Mouse (Mus musculus) gastrocnemius, adult 18-20 months (tissue): Measurements from ENCODE around the gene Lrp3. TPM values are rescaled to one million over a fixed set of nuclear protein-coding genes. Genes with fewer than 3 reads are reported as not detected.
"Not testable (repeated sequence)": the region's sequence is repeated elsewhere in the genome, so short reads cannot be mapped to it uniquely, and the experiment has no call there.

Source experiments
- DNase-seq: peaks from one replicate; pipeline ENCODE4 v3.0.0; 2021; ENCODE audit warnings: low spot score
- long read RNA-seq, 2 experiments: library from polyadenylated mRNA; stranded (forward); transcript quantifications; one replicate each; pipeline ENCODE4 v2.0.0; 2021
- total RNA-seq, 2 experiments: library from RNA; stranded (reverse); gene quantifications; 2 replicates each; pipeline ENCODE4 v1.2.3; 2021

The Lrp3 gene
- total RNA-seq: 1 to 10 TPM; 5.8 to 6.1 TPM
- long read RNA-seq, experiment 1, full-length matches to known transcripts: 7 of 12 reads
- long read RNA-seq, experiment 1, partial matches to known transcripts: 0 of 12 reads
- long read RNA-seq, experiment 1, other reads (novel, unspliced or antisense): 5 of 12 reads
- long read RNA-seq, experiment 2, full-length matches to known transcripts: 17 of 21 reads
- long read RNA-seq, experiment 2, partial matches to known transcripts: 1 of 21 reads
- long read RNA-seq, experiment 2, other reads (novel, unspliced or antisense): 3 of 21 reads

- DNase-seq: peak; percentile 58
These were observed at the start of gene Lrp3 for GRCm38 (mm10) chr7:35215225-35215624. Gene Lrp3 (minus strand): TSS chr7:35215498.

- DNase-seq: peak; percentile 40
These were observed 49.4 kb upstream of the Lrp3 start for GRCm38 (mm10) chr7:35264746-35265145.

DNA sequence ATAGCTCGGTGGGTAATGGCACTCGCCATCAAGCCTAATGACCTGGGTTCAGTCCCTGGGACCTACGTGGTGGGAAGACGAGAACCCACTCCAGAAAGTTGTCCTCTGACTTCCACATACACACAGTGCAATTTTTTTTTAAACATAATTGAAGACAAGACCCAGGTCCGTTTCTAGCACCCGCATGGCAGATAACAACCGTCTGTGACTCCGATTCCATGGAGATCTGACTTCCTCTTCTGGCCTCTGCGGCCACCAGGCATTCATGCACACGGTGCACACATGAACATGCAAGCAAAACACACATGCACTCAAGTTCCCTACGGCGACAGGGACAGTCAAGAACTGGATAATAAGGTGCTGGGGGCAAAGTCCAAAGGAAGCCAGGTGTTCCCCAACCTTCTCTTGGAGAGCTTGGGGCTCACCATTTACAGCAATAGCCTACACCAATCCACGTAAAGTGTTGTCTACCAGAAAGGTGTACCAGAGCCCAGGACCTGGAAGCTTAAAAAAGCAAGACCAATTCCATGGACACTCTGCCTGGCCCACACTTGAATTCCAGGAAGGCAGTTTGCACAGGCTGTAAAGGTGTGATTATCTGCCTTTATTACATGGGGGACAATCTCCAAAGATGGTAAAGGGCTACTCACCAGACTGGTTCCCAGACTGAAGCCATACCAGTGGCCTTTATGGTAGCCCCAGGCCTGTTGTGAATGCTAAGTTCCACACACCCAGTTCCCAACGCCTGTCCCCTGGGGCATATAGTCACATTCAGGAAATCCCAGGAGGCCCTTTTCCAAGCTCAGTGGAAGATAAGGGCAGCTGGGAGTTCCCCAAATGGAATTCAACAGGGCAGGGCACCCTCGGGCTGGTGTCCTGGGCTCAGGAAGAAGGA is 48.5 kb upstream of the Lrp3 start:
- no peak for DNase-seq

GRCm38 (mm10) chr7:35259384-35259783 is 44.1 kb upstream of the Lrp3 start:
- DNase-seq: no peak

GRCm38 (mm10) chr7:35258294-35258693 is 43.0 kb upstream of the Lrp3 start:
- no peak for DNase-seq

- no peak for DNase-seq
These were observed 36.8 kb upstream of the Lrp3 start for GRCm38 (mm10) chr7:35252041-35252558.

DNA sequence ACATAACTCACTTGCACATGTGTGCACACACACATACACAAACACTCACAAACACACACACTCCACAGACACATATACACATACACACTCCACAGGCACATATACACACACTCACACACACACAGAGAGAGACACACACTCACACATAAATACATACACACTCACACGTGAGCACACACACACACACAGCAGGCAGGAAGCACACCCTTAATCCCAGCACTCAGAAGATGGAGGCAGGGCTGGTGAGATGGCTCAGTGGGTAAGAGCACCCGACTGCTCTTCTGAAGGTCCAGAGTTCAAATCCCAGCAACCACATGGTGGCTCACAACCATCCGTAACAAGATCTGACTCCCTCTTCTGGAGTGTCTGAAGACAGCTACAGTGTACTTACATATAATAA is 22.6 kb upstream of the Lrp3 start:
- DNase-seq: not testable (repeated sequence)

DNA sequence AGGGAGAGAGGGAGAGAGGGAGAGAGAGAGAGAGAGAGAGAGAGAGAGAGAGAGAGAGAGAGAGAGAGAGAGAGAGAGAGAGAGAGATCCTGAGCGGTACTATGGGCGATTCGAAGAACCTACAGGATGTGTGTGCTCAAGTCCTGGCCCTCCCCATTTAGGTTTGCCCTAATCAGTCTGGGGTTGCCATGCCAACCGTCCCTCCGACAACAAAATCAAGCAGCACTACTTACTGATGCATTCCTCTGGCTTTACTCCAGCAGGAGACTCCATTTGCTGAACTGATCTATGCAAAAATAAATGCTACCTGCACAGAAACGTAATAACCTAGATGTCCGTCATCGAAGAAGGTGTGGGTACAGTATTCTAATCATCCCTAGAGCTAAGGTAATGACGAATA is 20.0 kb upstream of the Lrp3 start:
- peak; percentile 30 for DNase-seq

- DNase-seq: peak; percentile 98
These were observed 19.3 kb upstream of the Lrp3 start for GRCm38 (mm10) chr7:35234361-35235245.

DNA sequence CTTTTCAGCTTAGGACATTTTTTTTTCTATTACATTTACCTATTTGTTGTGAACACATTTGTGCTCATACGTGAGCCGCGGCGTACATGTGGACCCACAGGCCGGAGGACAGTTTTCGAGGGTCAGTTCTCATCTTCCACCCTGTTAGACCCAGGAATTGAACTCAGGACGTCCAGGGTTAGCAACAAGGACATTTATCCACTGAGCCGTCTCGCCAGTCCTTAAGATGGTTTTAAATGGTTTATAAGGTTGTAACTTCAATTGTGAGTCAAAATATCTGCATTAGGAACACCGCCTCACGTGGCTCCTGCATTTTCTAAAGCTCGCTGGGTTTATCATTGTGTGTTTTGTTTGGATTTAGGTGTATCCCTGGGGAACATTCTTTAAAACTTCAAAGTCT is 18.6 kb upstream of the Lrp3 start:
- DNase-seq: no peak

DNA sequence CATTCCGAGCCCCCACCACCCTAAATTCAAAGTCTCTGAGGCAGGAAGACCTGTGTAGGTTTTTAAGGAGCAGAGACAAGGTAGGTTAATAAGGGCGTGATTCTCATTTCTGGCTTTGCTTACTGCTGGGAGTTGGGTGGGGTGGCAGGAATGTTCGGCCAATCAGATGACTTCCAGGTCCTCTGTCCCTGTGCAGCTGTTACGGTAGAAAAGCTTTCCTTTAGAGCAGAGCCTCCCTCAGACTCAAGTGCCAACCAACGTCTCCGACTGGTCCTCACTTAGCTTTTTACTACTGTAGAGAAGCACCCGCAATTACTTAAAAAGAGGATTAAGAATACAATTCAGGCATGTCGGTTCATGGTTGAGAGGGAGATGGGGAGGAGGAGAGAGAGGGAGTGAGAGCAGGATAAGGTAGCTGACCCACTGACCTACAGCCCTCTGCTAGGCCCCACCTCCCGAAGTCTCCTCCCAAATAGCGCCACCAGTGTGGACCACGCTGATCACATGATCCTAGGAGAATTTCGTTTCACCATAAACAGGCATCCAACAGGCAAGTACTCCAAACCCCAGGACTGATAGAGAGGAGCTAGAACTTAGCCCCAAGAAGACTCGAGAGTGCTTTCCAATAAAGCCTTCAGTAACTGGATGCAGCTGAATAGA is 17.6 kb upstream of the Lrp3 start:
- DNase-seq: no peak

GRCm38 (mm10) chr7:35230333-35230732 is 15.0 kb upstream of the Lrp3 start:
- DNase-seq: no peak

DNA sequence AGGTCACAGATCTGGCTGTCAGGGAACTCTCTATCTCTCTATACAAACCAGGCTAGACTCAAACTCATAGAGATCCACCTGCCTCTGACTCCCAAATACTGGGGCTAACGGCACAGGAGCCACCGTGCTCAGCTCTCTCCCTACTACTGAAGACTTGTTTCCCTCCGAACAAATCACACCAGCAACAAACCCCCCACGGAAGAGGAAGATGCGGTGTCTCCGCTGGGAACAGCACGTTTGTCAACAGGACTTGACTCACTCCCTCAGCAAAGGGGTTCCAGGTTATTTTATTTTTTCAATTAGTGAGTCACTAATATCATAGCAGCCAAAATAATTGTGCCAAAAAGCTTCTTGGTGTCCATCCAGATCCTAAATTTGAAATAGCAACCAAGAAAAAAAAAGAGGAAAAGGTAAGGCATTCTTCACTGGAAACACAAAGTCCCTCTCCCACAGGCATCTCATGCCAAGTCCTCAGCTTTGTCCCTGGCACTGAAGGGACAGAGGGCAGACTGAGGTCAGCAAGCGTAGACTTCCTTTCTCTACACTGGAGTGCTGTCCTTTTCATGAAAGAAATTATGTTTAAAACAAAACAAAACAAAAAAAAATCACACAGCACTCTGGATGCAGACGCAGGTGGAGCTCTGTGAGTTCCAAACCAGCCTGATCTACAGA is 5.5 kb upstream of the Lrp3 start:
- no peak for DNase-seq

DNA sequence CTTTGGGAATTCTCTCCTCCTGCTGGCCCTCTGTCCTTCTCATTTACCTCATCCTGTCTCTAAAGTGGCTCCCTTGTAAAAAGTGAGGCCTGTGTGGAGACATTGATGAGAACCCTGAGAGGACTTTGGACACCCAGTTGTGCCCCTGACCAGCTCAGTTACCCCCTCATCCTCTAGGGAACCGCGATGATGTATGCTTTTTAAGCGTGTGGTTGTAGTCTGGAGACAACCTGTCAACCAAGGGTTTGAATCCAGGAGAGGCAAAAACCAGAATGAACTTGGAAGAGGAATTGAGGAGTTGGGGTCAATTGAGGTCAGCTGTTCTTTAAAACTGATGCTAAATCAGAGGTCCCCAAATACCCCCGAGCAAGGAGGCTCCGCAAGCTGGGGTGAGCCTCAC is 433 bp upstream of the Lrp3 start:
- no peak for DNase-seq

- no peak for DNase-seq
These were observed 666 bp downstream of the Lrp3 start for GRCm38 (mm10) chr7:35214442-35215222.

- DNase-seq: no peak
These were observed 3.5 kb downstream of the Lrp3 start for GRCm38 (mm10) chr7:35211791-35212190.

DNA sequence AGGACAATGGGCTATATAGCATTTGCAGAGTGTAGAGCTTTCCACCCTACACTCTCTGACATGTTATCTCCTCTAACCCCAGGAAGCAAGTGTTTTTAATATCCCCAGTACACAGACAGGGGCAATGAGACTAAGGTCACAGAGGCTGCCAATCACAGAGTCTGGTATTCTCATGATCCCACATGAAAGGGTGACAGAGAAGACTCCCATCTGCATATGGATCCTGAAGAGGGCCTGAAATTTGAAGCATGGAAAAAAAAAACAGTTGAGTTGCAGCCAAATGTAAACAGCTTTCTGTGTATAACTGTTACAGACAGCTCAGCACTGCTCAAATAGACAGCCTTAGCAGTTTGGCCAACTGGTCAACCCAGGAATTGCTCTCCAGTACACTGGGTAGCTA is 15.5 kb downstream of the Lrp3 start:
- DNase-seq: no peak

GRCm38 (mm10) chr7:35198981-35199754 is 16.1 kb downstream of the Lrp3 start:
- no peak for DNase-seq

- DNase-seq: no peak
These were observed 18.3 kb downstream of the Lrp3 start for GRCm38 (mm10) chr7:35197022-35197421.
